Mouse (Mus musculus) hematopoietic stem cell, adult 5-6 weeks (primary cell): ENCODE measurements at regions not wholly inside any gene's neighbourhood (a gene's known extent, or its start where the extent isn't known, plus 50 kb on each side); places are given as distances from the start of the nearest gene placed in this dataset.
A peak's percentile ranks its signal among the peaks of the same experiment; 100 is the strongest.

Experiments
- ATAC-seq, 2 experiments: fragments of 125-278 bp in 1 of 2; replicated peaks in 1 of 2; 2 replicates each; pipeline ENCODE4 v1.8.0; 2016 to 2017; ENCODE audit warnings: inconsistent platforms in 2 of 2, mild to moderate bottlenecking in 2 of 2, moderate number of reproducible peaks in 2 of 2, low read depth in 1 of 2, moderate TSS enrichment in 1 of 2; ENCODE audit not compliant: low FRiP score in 2 of 2, poor library complexity in 2 of 2, severe bottlenecking in 2 of 2, insufficient read depth in 1 of 2, low TSS enrichment in 1 of 2

DNA sequence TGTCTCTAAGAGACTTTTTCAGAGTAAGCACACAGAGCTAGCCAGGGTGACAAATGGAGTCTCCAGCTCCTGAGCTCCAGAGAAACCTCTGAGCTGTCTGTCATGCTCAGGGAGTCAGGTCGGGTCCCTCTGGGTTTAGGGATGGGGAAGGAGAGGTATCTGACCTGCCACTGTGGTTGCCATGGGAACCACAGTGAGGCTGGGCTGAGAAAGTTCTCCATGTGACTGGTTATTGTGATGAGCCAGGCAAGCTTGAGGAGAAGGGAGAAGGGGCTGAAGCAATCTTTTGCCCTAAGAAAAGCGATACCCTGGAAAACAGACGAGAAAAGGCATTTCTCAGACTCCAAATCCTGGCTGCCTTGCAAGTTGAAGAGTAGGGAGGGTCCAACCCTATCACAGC, 105.7 kb upstream of the Syt13 start:
- ATAC-seq: no peak

DNA sequence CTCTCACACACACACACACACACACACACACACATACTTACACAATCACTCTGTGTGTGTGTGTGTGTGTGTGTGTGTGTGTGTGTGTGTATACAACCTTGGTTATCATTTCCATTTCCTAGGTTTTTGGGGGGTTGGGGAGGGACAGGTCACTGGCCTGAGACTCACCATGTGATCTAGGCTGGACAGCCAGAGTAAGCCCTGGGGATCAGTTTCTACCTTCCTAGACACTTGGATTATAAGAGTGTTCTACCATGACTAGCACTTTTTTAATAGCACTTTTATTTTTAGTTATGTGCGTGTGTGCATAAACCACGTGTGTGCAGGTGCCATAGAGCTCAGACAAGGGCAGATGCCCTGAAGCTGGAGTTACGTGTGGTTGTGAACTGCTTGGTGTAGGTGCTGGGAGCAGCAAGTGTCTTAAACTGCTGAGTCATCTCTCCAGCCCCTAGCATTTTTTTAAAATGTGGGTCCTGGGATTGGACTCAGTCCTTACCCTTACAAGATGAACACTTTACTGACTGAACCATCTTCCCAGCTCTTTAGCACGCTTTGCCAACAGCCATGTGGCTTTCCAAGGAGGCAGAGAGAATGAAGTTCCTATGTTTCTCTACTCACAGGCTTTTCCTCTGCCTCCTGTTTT, 105.1 kb upstream of the Syt13 start:
- ATAC-seq: no peak

DNA sequence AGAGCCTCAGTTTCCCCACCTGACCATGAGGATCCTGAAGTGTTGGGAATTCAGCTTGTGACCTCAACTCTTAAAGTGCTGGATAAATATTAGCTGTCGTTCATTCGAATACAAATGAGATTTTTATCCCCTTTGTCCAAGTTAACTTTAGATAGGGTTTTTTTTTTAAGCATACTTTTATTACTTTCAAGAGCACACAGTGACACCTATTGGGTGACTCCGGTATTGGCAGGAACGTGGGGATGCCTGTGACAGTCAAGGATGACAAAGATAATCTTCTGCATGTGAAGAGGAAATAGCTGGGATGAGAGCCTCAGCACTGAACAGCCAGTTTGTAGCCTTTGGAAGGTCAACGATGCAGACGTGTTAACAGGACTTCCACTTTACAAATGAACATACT, 103.9 kb upstream of the Syt13 start:
- 0 out of 4 replicates have a peak, but pooled peaks of 1 of the 2 experiments have one; percentile 38 for ATAC-seq

DNA sequence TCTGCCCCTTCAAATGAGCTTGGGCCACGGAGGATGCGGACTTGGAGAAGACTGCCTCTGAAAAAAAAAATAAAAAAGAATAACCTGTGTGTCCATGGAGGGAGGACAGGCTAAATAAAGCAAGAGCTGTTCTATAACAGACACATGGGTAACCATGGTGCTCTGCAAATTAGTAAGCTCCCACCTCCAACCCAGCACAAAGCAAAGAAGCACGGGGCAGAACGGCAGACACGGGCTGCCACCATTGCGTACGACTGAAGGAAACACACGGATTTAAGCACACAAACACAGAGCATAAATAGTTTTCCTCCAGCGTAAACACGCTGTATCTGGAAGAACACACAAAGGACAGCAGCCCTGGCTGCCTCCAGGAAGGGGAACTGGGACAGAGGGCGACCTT, 101.9 kb upstream of the Syt13 start:
- no peak for ATAC-seq

DNA sequence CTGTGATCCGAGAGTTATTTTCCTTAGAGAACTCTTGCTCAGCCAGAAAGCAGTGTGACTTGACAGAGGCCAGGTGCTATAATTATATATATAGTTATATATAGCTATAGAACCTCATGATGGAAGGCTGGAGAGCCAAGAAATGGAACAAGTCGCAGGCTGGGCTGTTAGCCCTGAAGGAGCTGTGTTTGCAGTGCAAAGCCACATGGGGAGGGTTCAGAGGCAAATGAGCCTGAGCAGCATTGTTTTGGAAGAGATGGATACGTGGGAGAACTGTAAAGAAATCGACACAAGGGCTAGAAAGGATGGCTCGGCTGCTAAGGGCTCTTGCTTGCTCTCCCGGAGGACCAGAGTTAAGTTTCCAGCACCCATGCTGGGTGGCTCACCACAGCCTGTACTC, 95.3 kb upstream of the Syt13 start:
- no peak for ATAC-seq

DNA sequence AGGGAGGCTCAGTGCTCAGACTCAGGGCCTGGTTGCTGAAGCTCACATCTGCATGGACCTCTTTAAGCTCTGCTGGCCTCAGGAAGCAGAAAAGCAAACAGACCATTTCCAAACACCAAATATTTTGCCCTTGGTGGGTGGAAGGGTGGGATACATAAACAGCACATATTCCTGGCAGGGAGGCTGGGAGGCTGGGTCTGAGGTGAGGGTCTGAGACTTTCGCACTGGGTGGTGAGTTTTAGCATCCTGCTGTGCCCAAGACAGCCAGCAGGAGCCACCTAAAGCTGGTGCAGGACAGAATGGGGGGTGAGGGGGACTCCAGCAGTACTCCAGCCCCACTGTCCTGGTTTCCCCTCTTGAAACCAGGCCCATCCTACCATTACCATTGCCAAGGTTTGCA, 90.6 kb upstream of the Syt13 start:
- ATAC-seq: no peak; a peak in 1 of 4 replicates

DNA sequence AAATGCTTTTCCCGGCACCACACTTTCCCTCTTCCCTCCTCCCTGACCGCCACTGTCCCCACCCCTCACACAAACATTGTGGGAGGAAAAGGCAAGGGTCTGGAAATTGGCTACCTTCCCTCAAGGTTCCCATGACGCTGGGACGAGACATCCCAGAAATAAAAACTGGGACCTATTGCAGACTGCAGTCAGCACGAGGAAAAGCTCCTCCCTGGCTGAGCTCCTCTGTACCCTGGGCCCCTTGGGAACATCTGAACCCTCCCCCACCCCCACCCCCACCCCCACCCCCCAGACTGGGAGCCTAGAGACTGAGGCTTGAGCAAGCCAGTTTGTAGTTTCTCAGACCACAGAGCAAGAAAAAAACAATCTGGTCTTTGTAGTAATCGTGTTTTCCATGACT, 89.5 kb upstream of the Syt13 start:
- no peak for ATAC-seq

DNA sequence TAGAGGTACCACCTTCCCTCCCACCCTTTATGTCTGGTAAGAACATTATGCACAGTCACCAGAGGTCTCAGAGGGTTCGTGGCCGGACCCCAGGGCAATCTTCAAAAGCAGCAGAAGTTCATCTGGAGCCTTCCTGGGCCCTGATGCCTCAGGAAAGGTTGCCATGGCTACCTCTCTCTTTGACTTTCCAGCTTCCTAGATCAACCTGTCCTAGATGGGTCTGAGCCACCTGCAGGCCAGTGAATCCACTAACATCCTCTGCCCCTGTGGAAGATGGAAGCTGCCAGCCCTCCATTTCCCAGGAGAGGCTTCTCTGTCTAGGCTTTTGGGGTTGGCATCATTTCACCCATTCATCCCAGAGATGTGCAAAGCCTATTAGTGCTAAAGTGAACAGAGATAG, 84.8 kb upstream of the Syt13 start:
- ATAC-seq: no peak

DNA sequence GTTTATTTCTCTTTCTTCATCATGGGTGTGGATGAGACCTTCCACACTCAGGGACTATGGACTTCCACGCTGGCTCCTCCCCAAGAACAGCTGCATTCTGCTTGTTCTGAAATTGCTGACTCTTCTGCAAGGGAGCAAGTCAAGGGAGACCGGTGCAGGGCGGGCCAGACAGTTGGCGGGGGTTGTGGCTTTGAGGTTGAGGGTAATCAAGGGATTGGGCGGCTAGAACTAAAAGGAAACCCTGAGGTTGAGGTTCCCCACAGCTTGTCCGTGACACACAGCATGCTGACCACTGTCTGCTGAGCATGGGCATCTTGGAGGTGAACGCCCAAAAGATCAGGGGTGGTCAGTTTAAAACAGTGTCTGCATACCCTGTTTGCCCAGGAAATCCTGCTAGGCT, 83.1 kb upstream of the Syt13 start:
- peak in 1 of 2 experiments; percentile 37; a peak in 1 of 4 replicates for ATAC-seq

DNA sequence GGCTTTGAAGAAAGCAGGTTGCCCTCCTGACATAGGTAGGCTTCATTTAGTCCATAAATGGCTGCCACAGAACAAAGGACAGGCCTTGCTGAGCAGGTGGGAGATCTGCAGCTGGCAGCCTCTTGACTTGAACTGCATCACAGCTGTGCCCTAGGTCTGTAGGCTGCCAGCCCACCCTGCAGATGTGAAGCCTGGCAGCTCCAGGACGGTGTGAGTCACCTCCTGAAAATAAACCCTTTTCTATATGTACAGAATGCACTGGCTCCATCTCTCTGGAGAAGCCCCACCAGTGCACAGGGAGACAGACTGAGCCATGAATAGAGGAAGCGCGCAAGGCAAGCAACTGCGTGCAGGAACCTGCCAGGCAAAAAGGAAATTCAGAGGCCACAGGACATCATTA, 78.7 kb upstream of the Syt13 start:
- ATAC-seq: peak; percentile 22 to 28; a peak in 1 of 4 replicates

DNA sequence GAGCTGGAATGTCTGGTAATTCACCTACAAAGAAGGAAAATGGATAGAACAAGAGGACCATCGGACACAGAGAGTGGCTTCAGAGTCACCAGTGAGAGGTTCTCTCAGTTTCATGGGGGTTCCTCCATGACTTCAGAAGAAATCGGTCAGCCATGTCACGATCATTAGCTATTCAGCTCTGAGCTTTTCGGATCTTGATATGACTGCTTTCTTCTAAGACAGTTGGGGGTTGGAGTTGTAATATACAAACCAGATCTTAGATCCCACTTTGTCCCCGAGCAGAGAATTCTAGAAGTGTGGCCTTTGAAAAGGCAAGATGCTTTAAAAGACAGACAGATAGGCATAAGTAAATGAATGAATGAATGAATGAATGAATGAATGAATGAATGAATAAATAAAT, 76.9 kb upstream of the Syt13 start:
- ATAC-seq: no peak

DNA sequence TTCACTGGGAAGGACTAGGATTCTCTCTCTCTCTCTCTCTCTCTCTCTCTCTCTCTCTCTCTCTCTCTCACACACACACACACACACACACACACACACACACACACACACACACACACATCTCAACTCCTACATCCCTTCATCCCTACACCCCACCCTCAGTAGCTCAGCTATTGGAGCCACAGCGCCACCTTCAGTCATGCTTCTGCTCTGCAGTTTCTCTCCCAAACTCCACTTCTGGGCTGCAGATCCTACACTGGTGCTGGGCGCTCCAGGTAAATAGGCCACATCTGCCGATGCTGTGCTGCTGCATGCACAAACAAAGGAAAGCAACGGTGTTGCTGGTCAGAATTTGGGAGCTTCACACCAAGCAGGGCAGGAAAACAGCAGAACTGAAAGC, 74.9 kb upstream of the Syt13 start:
- peak; percentile 37 to 40; a peak in 1 of 4 replicates for ATAC-seq

DNA sequence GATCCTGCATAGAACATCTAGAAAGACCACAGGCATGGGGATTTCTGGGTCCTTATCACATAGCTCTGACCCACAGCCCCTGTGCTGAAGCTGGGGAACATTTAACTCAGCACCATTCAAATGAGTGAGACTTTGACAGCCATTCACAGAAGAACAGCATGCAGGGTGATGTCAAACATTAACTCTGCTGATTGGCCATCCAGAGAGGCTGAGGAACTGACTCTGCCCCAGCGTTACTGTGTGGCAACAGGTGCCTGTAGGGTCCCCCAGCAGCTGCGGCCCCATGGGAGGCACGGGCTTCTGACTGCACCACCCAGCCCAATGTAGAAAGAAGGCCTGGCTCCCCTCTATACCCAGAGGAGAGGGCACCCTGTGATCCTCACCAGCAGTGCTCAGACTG, 73.3 kb upstream of the Syt13 start:
- no peak for ATAC-seq

DNA sequence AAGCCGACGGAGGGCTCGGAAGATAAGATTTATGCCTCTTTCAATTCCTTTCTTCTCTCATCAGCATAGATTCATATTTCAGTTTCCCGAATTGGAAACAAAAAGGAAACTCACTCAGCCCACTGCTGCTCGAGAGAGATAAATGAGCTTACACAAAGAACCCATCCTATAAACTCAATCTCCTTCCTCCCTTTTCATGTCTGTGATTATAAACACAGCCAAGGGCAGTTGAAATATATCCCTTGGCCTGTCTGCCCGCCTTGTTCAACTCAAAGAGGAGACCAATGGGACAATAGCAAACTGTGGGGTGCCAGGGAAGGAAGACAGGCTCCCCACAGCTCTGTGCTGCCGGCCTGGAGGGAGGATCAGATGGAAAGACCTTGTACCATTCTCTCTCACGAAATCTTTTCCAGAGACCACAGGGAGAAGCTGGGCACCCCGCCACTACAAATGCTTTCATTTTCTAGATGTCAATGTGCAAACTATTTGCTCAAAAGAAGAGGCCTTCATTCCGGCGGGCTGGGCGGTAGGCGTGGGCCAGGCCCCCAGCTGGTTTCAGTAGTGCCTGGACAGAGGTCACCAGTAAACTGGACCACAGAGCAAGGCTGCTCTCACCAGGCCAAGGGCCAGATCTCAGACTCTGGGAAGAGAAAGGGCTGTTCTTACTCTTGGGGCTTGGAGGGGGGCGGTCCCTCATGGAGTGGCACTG, 69.7 kb upstream of the Syt13 start:
- ATAC-seq: no peak

DNA sequence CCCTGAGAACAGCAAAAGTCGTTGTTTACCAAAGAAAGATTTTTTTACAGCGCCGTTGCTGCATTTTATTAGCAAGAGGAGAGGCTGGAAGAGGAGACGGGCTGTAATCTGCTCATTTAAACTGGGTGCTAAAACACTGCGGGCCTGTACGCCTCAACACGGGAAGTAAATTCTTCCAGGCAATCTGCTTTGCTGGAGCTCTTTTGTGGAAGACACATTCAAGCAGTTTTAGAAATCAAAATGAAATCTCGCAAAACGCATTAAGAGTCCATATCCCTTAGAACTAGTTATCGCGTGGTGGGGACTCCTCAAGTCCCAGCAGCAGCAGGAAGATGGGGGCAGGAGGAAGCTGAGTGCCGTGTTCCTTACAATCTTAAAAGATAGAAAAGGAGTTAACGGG, 65.9 kb upstream of the Syt13 start:
- ATAC-seq: no peak

DNA sequence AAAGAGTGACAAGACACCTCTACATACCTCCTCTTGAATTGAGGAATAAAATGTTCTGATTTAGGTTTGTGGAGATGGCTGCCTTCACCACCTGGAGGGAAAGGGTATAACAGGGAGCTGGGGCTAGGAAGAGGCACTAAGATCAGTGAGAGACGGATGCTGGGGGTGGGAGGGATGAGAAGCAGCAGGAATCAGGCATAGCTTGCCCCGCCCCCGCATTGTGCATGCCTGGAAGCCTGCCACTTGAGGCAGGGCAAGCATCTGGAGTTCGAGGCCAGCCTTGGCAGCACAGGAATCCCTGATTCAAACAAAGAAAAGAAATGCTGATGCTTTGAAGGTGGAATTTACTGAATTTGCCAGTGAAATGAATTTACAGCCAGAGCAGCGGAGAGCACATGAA, 63.6 kb upstream of the Syt13 start:
- no peak for ATAC-seq

DNA sequence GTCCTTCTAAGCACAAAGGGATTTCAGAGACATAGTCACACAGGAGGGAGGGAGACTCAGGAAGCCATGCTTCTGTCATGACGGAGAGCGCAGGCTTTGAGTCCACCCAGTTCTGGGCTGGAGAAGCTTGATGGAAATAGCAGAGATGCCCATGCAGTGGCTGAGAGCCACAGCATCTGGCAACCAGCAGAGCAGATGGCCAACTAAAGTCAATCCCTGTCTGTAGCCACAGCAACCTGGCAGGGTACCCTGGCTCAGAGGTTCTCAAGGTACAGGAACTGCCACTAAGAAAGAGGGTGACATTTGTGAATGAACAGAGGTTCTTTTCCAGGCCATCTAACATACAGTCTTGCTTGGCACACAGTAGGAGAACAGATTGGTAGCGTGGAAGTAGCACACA, 61.7 kb upstream of the Syt13 start:
- ATAC-seq: no peak

DNA sequence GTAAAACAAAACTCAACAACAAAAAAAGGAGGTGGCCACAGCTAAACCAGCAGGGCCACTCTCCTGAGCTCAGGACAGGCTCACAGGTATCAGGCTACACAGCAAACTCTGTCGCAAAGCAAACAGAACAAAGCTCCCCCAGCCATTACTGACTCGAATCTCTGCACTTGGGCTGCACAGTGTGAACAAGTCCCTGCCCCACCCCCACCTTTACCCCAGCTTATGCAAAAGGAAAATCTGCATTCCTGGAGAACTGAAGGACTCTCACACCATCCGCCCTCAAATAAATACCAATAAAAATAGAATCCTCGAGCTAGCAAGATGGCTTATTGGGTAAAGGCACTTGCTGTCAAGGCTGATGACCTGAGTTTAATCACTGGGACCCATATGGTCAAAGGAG, 60.6 kb upstream of the Syt13 start:
- ATAC-seq: no peak

DNA sequence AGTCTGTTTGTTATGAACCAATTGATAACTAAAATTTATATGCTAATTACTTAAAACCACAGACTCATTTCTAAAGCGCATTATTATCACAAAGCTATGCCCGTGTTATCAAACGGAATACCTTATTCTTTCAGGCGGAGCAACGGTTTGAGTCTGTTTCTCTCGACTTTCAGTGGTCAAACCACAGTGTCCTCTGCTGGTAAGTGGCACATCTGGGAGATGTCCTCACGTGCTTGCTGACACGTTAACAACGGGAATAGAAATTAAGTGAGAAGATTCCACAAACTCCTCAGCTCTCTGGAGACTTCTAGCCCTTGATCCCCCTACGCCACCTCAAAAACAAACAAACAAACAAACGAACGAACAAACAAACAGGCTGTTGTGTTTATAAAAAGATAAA, 58.9 kb upstream of the Syt13 start:
- ATAC-seq: no peak
